Mouse (Mus musculus) retina, embryonic 14.5 days (tissue): ENCODE results near the gene Gm21411.
"Not testable (repeated sequence)": the region's sequence is repeated elsewhere in the genome, so short reads cannot be mapped to it uniquely, and the experiment has no call there.

Experiments
- DNase-seq: peaks from one replicate; pipeline ENCODE4 v3.0.0-alpha.2; 2015; ENCODE audit warnings: low spot score

Gene Gm21411

DNA sequence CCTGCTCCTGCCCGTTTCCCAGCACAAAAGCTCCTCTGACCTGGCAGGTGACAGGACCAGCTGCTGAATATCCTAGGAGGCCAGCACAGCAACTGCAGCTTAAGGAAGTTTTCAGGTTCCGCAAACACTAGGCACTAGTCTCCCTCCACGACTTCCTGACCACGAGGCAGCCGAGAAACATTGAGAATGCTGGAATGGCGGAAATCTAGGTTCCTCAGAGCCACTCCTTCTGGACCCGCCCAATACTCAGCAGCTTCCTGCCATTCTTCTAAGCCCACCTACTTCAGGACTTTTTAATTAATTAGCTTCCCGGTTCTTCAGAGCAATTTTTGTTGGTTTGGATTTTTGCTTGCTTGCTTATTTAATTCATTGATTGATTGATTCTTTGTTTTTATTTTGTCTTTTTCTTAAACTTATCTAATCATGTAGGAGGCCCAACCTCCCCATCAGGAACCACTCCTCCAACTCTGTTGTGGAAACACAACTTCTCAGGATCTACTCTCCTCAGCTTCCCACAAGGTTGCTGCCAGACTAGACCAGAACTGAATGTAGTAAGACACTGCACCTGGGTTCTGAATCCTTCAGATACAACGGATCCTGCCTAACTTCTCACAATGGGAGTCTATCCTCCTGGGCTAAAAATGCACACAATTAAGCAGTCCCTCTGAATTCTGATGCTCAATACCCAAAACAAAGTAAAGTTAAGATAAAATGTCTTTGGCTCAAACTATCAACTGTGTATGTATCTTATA is at the start of gene Gm21411:
Gene Gm21411 (minus strand): TSS at position 205 of the 752 bp plus-strand sequence.
- DNase-seq: not testable (repeated sequence)

DNA sequence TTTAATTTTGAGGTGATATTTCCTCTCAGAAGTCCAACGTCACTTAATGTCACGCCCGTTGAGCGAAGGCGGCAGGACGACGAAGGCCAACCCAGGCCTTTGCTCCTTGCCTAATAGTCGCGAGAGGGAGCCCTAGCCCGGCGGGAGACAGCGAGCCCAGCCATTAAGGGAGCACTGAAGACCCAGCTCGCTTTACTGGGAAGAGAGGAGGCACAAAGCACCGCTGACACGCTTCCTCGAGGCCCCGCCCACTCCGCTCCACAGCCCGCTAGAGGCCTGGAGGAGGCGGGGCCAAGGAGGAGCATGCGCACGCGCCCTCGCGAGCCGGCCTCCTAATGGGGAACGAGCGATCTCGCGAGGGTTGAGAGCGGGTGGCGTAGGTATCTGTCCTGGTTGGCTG is 32.3 kb upstream of the Gm21411 start:
- DNase-seq: not testable (repeated sequence)

DNA sequence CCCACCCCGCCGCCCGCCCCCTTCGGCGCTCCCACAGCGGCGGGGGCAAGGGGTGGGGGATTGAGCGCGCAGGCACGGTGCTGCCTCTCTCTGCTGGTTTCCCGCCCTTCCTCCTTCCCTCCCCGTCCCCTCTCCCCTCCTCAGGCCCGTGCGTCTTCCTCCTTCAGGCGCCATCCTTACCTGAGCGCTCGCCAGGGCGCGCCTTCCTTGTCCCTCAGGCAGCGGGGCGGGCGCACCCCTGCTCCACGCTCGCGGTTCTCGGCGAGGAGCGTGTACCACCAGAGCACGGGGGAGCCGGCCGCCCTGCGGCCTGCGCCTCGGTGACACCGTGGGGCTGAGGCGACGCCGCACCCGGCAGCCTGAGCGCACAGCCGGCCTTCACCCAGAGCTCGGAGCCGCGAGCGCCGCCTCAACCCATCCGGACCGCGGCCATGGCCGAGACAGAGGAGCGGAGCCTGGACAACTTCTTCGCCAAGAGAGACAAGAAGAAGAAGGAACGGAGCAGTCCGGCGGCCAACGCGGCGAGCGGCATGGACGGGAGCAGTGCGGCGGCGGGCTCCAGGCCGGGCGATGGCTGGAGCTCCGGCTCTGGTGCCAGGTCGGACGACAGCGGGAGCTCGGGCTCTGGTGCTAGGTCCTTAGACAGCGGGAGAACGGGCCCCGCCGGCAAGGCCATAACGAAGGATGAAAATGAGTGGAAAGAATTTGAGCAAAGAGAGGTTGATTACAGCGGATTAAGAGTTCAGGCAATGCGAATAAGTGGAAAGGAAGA is 23.1 kb upstream of the Gm21411 start:
- no peak for DNase-seq

DNA sequence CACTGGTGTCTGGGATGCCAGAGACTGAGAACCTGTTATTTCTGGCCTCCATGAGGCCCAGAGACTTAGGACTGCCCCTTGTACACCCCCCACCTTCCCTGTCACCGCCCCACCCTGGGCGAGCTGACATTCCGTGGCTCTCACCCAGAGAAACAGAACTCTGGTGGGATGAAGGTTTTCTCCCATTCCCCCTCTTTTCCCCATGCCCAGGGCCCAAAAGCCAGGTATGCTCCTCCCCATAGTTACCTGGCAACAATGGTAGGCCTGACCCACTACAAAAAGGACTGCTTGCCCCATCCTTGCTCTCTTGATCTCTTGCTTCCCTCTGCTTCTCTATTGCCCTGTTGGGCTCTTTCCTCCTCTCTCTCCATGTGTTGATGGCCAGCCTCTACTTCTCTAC is 5.8 kb upstream of the Gm21411 start:
- DNase-seq: no peak

DNA sequence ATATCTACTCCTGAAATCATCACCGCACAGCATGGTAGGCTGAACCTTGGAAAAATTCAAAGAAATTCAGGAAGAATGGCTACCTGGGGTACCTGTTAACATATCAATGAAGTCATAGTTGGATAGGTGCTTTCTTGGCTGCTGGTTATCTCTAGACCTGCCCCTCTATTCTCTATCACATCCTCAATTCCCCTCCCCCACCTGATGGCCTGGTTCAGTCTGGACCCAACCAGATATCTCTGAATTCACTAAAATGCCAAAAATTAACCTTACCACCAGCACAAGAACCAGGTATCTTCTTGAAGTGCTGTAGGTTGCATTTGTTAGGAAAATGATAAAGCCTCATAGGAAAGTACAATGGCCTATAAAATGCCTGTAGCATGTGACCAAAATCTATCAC is 1.3 kb downstream of the Gm21411 start:
- DNase-seq: not testable (repeated sequence)

DNA sequence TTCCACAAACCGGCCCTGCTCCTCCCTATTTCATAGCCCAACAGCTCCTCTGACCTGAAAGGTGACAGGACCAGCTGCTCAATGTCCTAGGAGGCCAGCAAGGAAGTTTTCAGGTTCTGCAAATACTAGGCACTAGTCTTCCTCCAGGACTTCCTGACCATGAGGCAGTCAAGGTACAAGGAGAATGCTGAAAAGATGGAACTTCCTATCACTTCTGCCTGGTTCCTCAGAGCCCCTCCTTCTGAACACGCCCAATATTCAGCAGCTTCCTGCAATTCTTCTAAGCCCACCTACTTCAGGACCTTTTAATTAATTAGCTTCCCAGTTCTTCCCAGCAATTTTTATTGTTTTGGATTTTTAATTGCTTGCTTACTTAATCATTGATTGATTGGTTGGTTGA is 4.6 kb downstream of the Gm21411 start:
- DNase-seq: not testable (repeated sequence)

DNA sequence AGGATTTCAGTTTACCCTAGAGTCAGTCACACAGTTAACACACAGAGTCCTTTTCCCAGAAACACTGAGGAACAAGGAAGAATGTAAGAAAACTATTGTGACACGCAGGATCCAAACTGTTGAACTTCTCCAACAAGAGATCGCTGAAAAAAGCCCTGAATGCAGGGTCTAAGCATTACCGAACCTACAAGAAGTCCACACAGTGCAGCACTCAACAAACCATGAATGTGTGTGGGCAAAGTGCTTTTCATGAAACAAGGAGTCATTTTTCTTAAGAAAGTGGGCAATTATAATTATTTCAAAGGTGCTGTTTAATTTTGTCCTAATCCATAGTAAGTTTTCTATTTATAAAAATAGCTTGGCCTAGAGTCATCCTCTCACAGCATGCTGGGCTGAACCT is 6.3 kb downstream of the Gm21411 start:
- DNase-seq: not testable (repeated sequence)
